Mouse (Mus musculus): ENCODE results near the gene Prss45. TPM values are rescaled to one million over a fixed set of nuclear protein-coding genes. Genes with fewer than 3 reads are reported as not detected.

Gene Prss45
- total and polyA plus RNA-seq, 3 experiments = not detected

GRCm38 (mm10) chr9:110890026-110890783, 55.8 kb downstream of the Prss45 start:
- Histone ChIP-seq H3K9ac (ENCODE audit: insufficient read depth, low read depth) (no peak overlapping the region), H3K4me2 (ENCODE audit: insufficient read depth, low read depth, poor library complexity, severe bottlenecking) (peak overlapping the region; percentile 33; the same call in 1 of the 2 replicates), H3K27me3 (replicated peaks) (peaks cover 2% of the 10 kb centered on the region), H3K4me3 (replicated peaks in 1 of 3; ENCODE audit: low read depth in 2 of 3, low read length in 2 of 3, poor library complexity in 1 of 3) (no peak overlapping the region), H3K27ac (ENCODE audit: insufficient read depth, low read depth) (no peak overlapping the region), H3K4me1 (ENCODE audit: control insufficient read depth in 1 of 2, insufficient read depth in 2 of 2) (peaks cover 0 to 44% of the 10 kb centered on the region in 2 experiments; a peak in 2 of 4 replicates), H3K9me3 (replicated peaks; ENCODE audit: low read length) (no peaks in the 10 kb centered on the region), H3K36me3 (replicated peaks in 1 of 2; ENCODE audit: control insufficient read depth in 1 of 2, insufficient read depth in 1 of 2, low read length in 1 of 2) (peaks cover 0 to 57% of the 10 kb centered on the region in 2 experiments), H3K79me2 (replicated peaks; ENCODE audit: control insufficient read depth, extremely low read depth, insufficient read depth, poor library complexity, severe bottlenecking) (no peaks in the 10 kb centered on the region)
- peak; percentile 49 to 54; a peak in 3 of 4 replicates for TF ChIP-seq CTCF (conservative IDR thresholded peaks at IDR 0.05 in 1 of 2, IDR thresholded peaks at IDR 0.05 in 1 of 2; ENCODE audit: low read depth in 2 of 2, low read length in 2 of 2)
- TF ChIP-seq ETS1 (conservative IDR thresholded peaks at IDR 0.05; ENCODE audit: low read depth, low read length) = no peak
- no peak for TF ChIP-seq NELFE (IDR thresholded peaks at IDR 0.05; ENCODE audit: low read depth, low read length)
- no peak for TF ChIP-seq RCOR1 (conservative IDR thresholded peaks at IDR 0.05; ENCODE audit: low read depth, low read length)
- no peak for TF ChIP-seq UBTF (IDR thresholded peaks at IDR 0.05; ENCODE audit: low read depth, low read length)
- no peak for TF ChIP-seq KAT2A (IDR thresholded peaks at IDR 0.05; ENCODE audit: insufficient replicate concordance, low read length)
- TF ChIP-seq USF1 (IDR thresholded peaks at IDR 0.05; ENCODE audit: low read depth, low read length) = no peak
- TF ChIP-seq PAX5 (IDR thresholded peaks at IDR 0.05; ENCODE audit: low read length) = no peak
- dilution Hi-C loops (cut with MboI; ENCODE audit: extremely low pct_ligation_motif_present, extremely low pct_unique_long_range_greater_than_20kb, low sequenced_read_pairs) (no loop called here), in situ Hi-C loops (cut with MboI; ENCODE audit: low pct_ligation_motif_present, low pct_unique_long_range_greater_than_20kb, low sequenced_read_pairs) (no loop called here)
- DNase-seq (ENCODE audit: extremely low read depth) = no peak

Other genes with a start within 250 kb of the Prss45 start
- gene Nradd, start 210.1 kb upstream of the Prss45 start, total RNA-seq (2012; rRNA removed) = 8.9 TPM in 2 replicates
- gene Nradd, start 210.1 kb upstream of the Prss45 start, total RNA-seq (2014; rRNA removed) = 17.7 and 18.4 TPM in 2 replicates
- 15.0 and 15.8 TPM in 2 replicates for gene Nradd, start 210.1 kb upstream of the Prss45 start, polyA plus RNA-seq (2012; ENCODE audit: insufficient read length, low read depth)
- gene Nbeal2, start 180.4 kb upstream of the Prss45 start, total RNA-seq (2012; rRNA removed) = 8.4 and 13.6 TPM in 2 replicates
- gene Nbeal2, start 180.4 kb upstream of the Prss45 start, total RNA-seq (2014; rRNA removed) = 2.6 and 3.2 TPM in 2 replicates
- gene Nbeal2, start 180.4 kb upstream of the Prss45 start, polyA plus RNA-seq (2012; ENCODE audit: insufficient read length, low read depth) = 17.7 and 19.7 TPM in 2 replicates
- gene Ccdc12, start 178.1 kb upstream of the Prss45 start, total RNA-seq (2012; rRNA removed) = 97.8 and 122 TPM in 2 replicates
- gene Ccdc12, start 178.1 kb upstream of the Prss45 start, total RNA-seq (2014; rRNA removed) = 85.2 and 89.1 TPM in 2 replicates
- 104 and 106 TPM in 2 replicates for gene Ccdc12, start 178.1 kb upstream of the Prss45 start, polyA plus RNA-seq (2012; ENCODE audit: insufficient read length, low read depth)
- not detected in 2 replicates for gene Myl3, start 92.7 kb upstream of the Prss45 start, total RNA-seq (2012; rRNA removed)
- not detected in 2 replicates for gene Myl3, start 92.7 kb upstream of the Prss45 start, total RNA-seq (2014; rRNA removed)
- not detected in 2 replicates for gene Myl3, start 92.7 kb upstream of the Prss45 start, polyA plus RNA-seq (2012; ENCODE audit: insufficient read length, low read depth)
- 0.34 and 0.76 TPM in 2 replicates for gene Pth1r, start 87.4 kb upstream of the Prss45 start, total RNA-seq (2012; rRNA removed)
- not detected in 2 replicates for gene Pth1r, start 87.4 kb upstream of the Prss45 start, total RNA-seq (2014; rRNA removed)
- 0.10 and 0.35 TPM in 2 replicates for gene Pth1r, start 87.4 kb upstream of the Prss45 start, polyA plus RNA-seq (2012; ENCODE audit: insufficient read length, low read depth)
- 0.29 and 0.34 TPM in 2 replicates for gene Prss42, start 36.4 kb upstream of the Prss45 start, total RNA-seq (2012; rRNA removed)
- 0.28 TPM in 1 of 2 replicates, not detected in the other for gene Prss42, start 36.4 kb upstream of the Prss45 start, total RNA-seq (2014; rRNA removed)
- gene Prss42, start 36.4 kb upstream of the Prss45 start, polyA plus RNA-seq (2012; ENCODE audit: insufficient read length, low read depth) = 1.1 and 1.2 TPM in 2 replicates
- not detected in 2 replicates for gene Prss44, start 20.6 kb upstream of the Prss45 start, total RNA-seq (2012; rRNA removed)
- not detected in 2 replicates for gene Prss44, start 20.6 kb upstream of the Prss45 start, total RNA-seq (2014; rRNA removed)
- 0.14 and 0.17 TPM in 2 replicates for gene Prss44, start 20.6 kb upstream of the Prss45 start, polyA plus RNA-seq (2012; ENCODE audit: insufficient read length, low read depth)
- not detected in 2 replicates for gene Prss43, start 7.9 kb upstream of the Prss45 start, total RNA-seq (2012; rRNA removed)
- gene Prss43, start 7.9 kb upstream of the Prss45 start, total RNA-seq (2014; rRNA removed) = not detected in 2 replicates
- gene Prss43, start 7.9 kb upstream of the Prss45 start, polyA plus RNA-seq (2012; ENCODE audit: insufficient read length, low read depth) = not detected in 2 replicates
- gene Prss46, start 9.9 kb downstream of the Prss45 start, total RNA-seq (2012; rRNA removed) = not detected in 2 replicates
- not detected in 2 replicates for gene Prss46, start 9.9 kb downstream of the Prss45 start, total RNA-seq (2014; rRNA removed)
- gene Prss46, start 9.9 kb downstream of the Prss45 start, polyA plus RNA-seq (2012; ENCODE audit: insufficient read length, low read depth) = not detected in 2 replicates
- gene Prss50, start 23.4 kb downstream of the Prss45 start, total RNA-seq (2012; rRNA removed) = not detected in 2 replicates
- gene Prss50, start 23.4 kb downstream of the Prss45 start, total RNA-seq (2014; rRNA removed) = not detected in 2 replicates
- gene Prss50, start 23.4 kb downstream of the Prss45 start, polyA plus RNA-seq (2012; ENCODE audit: insufficient read length, low read depth) = not detected in 2 replicates
- gene Als2cl, start 45.3 kb downstream of the Prss45 start, total RNA-seq (2012; rRNA removed) = 1.2 and 2.5 TPM in 2 replicates
- gene Als2cl, start 45.3 kb downstream of the Prss45 start, total RNA-seq (2014; rRNA removed) = 2.4 and 2.9 TPM in 2 replicates
- 3.4 and 3.5 TPM in 2 replicates for gene Als2cl, start 45.3 kb downstream of the Prss45 start, polyA plus RNA-seq (2012; ENCODE audit: insufficient read length, low read depth)
- gene Tmie, start 45.5 kb downstream of the Prss45 start, total RNA-seq (2012; rRNA removed) = not detected in 2 replicates
- not detected in 2 replicates for gene Tmie, start 45.5 kb downstream of the Prss45 start, total RNA-seq (2014; rRNA removed)
- not detected in 2 replicates for gene Tmie, start 45.5 kb downstream of the Prss45 start, polyA plus RNA-seq (2012; ENCODE audit: insufficient read length, low read depth)
- gene Fam240a, start 82.3 kb downstream of the Prss45 start, total RNA-seq (2012; rRNA removed) = not detected in 2 replicates
- not detected in 2 replicates for gene Fam240a, start 82.3 kb downstream of the Prss45 start, total RNA-seq (2014; rRNA removed)
- gene Fam240a, start 82.3 kb downstream of the Prss45 start, polyA plus RNA-seq (2012; ENCODE audit: insufficient read length, low read depth) = not detected in 2 replicates
- gene Tdgf1, start 111.6 kb downstream of the Prss45 start, total RNA-seq (2012; rRNA removed) = not detected in 2 replicates
- gene Tdgf1, start 111.6 kb downstream of the Prss45 start, total RNA-seq (2014; rRNA removed) = not detected in 2 replicates
- gene Tdgf1, start 111.6 kb downstream of the Prss45 start, polyA plus RNA-seq (2012; ENCODE audit: insufficient read length, low read depth) = not detected in 2 replicates
- gene Lrrc2, start 117.0 kb downstream of the Prss45 start, total RNA-seq (2012; rRNA removed) = 1.0 and 1.6 TPM in 2 replicates
- gene Lrrc2, start 117.0 kb downstream of the Prss45 start, total RNA-seq (2014; rRNA removed) = 3.6 and 3.8 TPM in 2 replicates
- 1.5 and 1.6 TPM in 2 replicates for gene Lrrc2, start 117.0 kb downstream of the Prss45 start, polyA plus RNA-seq (2012; ENCODE audit: insufficient read length, low read depth)
- not detected in 2 replicates for gene Rtp3, start 156.0 kb downstream of the Prss45 start, total RNA-seq (2012; rRNA removed)
- not detected in 2 replicates for gene Rtp3, start 156.0 kb downstream of the Prss45 start, total RNA-seq (2014; rRNA removed)
- gene Rtp3, start 156.0 kb downstream of the Prss45 start, polyA plus RNA-seq (2012; ENCODE audit: insufficient read length, low read depth) = not detected in 2 replicates
- 0.04 TPM in 1 of 2 replicates, not detected in the other for gene Ltf, start 184.7 kb downstream of the Prss45 start, total RNA-seq (2012; rRNA removed)
- 0.08 and 0.31 TPM in 2 replicates for gene Ltf, start 184.7 kb downstream of the Prss45 start, total RNA-seq (2014; rRNA removed)
- gene Ltf, start 184.7 kb downstream of the Prss45 start, polyA plus RNA-seq (2012; ENCODE audit: insufficient read length, low read depth) = 0.50 TPM in 1 of 2 replicates, not detected in the other
- gene Ccrl2, start 222.9 kb downstream of the Prss45 start, total RNA-seq (2012; rRNA removed) = 5.2 and 13.0 TPM in 2 replicates
- 7.9 and 9.0 TPM in 2 replicates for gene Ccrl2, start 222.9 kb downstream of the Prss45 start, total RNA-seq (2014; rRNA removed)
- gene Ccrl2, start 222.9 kb downstream of the Prss45 start, polyA plus RNA-seq (2012; ENCODE audit: insufficient read length, low read depth) = 4.0 and 5.3 TPM in 2 replicates

Measured in CH12.LX (cell line).